Mouse (Mus musculus) heart, embryonic 13.5 days (tissue): ENCODE results near the gene Mfsd4b1. TPM values are rescaled to one million over a fixed set of nuclear protein-coding genes. Genes with fewer than 3 reads are reported as not detected.
A peak's percentile ranks its signal among the peaks of the same experiment; 100 is the strongest.

ENCODE experiments used
- ATAC-seq: fragments of 200-750 bp; cut with Nextera tagmentation; 2 replicates; pipeline ENCODE4 v1.8.0; 2017; ENCODE audit warnings: moderate TSS enrichment; ENCODE audit not compliant: insufficient number of reproducible peaks, low FRiP score, low TSS enrichment; ENCODE audit errors: extremely low read depth
- H3K27ac ChIP-seq: fragments of 300-500 bp; sonication (generic); replicated peaks from 2 replicates; pipeline ENCODE4 v1.5.1; 2015; ENCODE audit warnings: moderate library complexity, mild to moderate bottlenecking, inconsistent platforms
- H3K27me3 ChIP-seq: fragments of 300-500 bp; sonication (generic); replicated peaks from 2 replicates; pipeline ENCODE4 v1.6.1; 2015; ENCODE audit warnings: mild to moderate bottlenecking, inconsistent platforms
- H3K36me3 ChIP-seq: fragments of 300-500 bp; sonication (generic); 2 replicates; pipeline ENCODE4 v1.6.1; 2015; ENCODE audit warnings: mild to moderate bottlenecking, inconsistent platforms
- H3K4me1 ChIP-seq: fragments of 300-500 bp; sonication (generic); 2 replicates; pipeline ENCODE4 v1.6.1; 2015; ENCODE audit warnings: inconsistent platforms
- H3K4me2 ChIP-seq: fragments of 300-500 bp; sonication (generic); 2 replicates; pipeline ENCODE4 v1.6.1; 2015; ENCODE audit warnings: inconsistent platforms, mild to moderate bottlenecking, moderate library complexity
- H3K4me3 ChIP-seq: fragments of 300-500 bp; sonication (generic); 2 replicates; pipeline ENCODE4 v1.5.1; 2015; ENCODE audit warnings: moderate library complexity, mild to moderate bottlenecking, inconsistent platforms
- H3K9ac ChIP-seq: fragments of 300-500 bp; sonication (generic); 2 replicates; pipeline ENCODE4 v1.6.1; 2015; ENCODE audit warnings: inconsistent platforms, mild to moderate bottlenecking, moderate library complexity
- H3K9me3 ChIP-seq: fragments of 300-500 bp; sonication (generic); 2 replicates; pipeline ENCODE4 v1.6.1; 2016; ENCODE audit warnings: inconsistent platforms
- WGBS: fragments of 180-500 bp; shearing (Covaris S2); methylation state at CpG from one replicate; pipeline ENCODE4 v1.1.7; 2015; ENCODE audit warnings: mixed read lengths; 5-methylcytosine and 5-hydroxymethylcytosine counted together
- polyA plus RNA-seq: library from polyadenylated mRNA; unstranded; fragments of >200 nt; fragmentation: Nextera tagmentation; extraction: Ambion mirVana; gene quantifications from 2 replicates; pipeline ENCODE4 v1.2.1, GENCODE M21; 2015

Gene Mfsd4b1
- 0.27 and 0.55 TPM in 2 replicates for polyA plus RNA-seq

DNA sequence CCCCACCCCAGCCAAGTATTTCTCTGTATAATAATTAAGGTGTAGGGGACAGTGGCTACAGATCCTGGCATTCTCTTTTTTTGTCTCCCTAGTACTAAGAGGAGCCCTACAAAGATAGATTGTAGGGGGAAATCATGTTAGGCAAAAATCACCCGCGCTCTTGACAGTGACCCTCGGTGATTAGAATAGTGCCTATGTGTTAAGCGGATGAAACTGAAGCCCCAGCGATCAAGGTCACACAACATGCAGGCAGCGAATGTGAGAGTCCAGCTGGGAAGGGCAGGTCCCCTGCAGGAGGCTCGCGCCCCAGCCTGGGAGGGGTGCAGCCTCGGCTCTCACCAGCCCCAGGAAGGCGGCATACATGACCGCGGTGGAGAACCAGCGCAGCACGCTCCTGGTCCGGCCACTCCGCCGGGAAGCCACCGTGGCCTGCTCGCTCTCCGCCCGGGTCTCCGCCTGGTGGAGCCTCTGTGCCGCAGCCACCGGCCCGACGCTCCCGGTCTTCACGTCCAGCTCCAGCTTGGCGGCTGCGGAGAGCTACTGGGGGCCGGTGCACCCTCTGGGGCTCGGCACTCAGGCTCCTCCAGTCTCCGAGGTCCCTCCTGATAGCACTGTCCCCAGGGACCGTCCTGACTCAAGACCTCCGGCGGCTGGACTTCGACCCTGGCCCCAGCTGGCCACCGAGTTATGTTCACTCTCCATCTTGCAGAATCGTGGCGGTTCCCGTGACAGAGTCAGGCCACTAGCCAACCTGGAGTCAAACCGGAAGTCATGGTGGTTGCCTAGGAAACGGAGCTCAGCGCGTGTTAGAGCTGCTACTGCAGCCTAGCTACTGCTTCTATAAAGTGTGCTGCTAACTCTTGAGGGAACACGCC lies at the start of gene Mfsd4b1:
TSS of gene Mfsd4b1 (minus strand) at position 715 of the 875 bp plus-strand sequence.
- peaks cover 16% of the 10 kb centered on the region for H3K4me1 ChIP-seq
- H3K27ac ChIP-seq, result peak within 1 kb of the TSS; percentile 71
- WGBS, result under 1% methylated on average over 46 of the region's 46 CpGs
- peak; percentile 61; the same call in 1 of the 2 replicates for ATAC-seq
- H3K4me3 ChIP-seq, result peak within 1 kb of the TSS; percentile 73
- peak within 1 kb of the TSS; percentile 94 for H3K4me2 ChIP-seq
- H3K9me3 ChIP-seq, result peaks cover 7% of the 10 kb centered on the region; the same call in 1 of the 2 replicates
- H3K27me3 ChIP-seq, result peaks cover 26% of the 10 kb centered on the region
- H3K36me3 ChIP-seq, result no peaks in the 10 kb centered on the region
- peak within 1 kb of the TSS; percentile 80 for H3K9ac ChIP-seq

DNA sequence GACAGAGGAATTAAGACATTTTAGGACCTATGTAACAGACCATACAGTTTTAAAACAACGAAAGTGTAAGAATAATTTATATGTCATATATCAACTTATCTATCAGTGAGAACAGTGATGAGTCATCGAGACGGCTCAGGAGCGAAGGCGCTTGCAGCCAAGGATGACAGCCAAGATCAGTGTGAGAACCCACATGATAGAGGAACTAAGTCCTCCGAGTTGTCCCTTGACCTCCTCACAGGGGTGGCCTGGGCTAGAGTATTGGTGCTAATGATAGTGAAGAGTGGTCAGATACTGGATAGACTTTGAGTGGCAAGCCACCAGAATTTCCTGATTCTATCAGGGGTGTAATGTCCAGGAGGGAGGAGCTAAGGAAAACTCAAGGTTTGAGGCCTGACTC lies 48.5 kb upstream of the Mfsd4b1 start:
- ATAC-seq, result no peak
- Histone ChIP-seq H3K4me3 (no peak overlapping the region), H3K4me1 (peaks cover 28% of the 10 kb centered on the region), H3K9ac (no peak overlapping the region), H3K27me3 (no peaks in the 10 kb centered on the region), H3K36me3 (peaks cover 9% of the 10 kb centered on the region), H3K9me3 (no peaks in the 10 kb centered on the region), H3K27ac (no peak overlapping the region), H3K4me2 (no peak overlapping the region)
- 74% methylated on average over 6 of the region's 6 CpGs for WGBS

DNA sequence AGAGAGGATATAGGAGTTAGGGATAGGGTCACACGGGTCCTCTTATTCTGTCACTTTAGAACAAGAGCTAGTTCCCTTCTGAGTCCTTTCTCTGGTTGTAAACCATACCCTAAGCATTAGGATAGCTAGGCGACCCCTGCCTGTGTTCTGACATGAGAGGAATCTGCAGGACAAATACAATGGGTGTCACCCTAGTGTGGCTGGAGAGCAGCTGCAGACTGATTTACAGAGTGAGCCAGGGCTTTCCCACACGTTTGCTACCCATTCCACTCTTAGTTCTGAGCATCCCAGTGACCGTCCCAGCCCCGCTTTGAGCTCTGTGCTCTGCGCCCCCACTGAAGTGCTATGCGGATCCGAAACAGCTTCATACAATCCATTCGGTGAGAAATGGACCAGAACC lies 45.6 kb upstream of the Mfsd4b1 start:
- 79% methylated on average over 9 of the region's 9 CpGs for WGBS
- peaks cover 33% of the 10 kb centered on the region for H3K4me1 ChIP-seq
- no peak overlapping the region for H3K4me3 ChIP-seq
- H3K9me3 ChIP-seq, result no peaks in the 10 kb centered on the region
- no peak overlapping the region for H3K27ac ChIP-seq
- H3K4me2 ChIP-seq, result no peak overlapping the region
- H3K36me3 ChIP-seq, result no peaks in the 10 kb centered on the region
- ATAC-seq, result no peak
- H3K9ac ChIP-seq, result no peak overlapping the region
- H3K27me3 ChIP-seq, result no peaks in the 10 kb centered on the region

GRCm38 (mm10) chr10:40069270-40069669 lies 44.2 kb upstream of the Mfsd4b1 start:
- H3K27me3 ChIP-seq, result no peaks in the 10 kb centered on the region
- no peak overlapping the region for H3K4me3 ChIP-seq
- no peaks in the 10 kb centered on the region for H3K9me3 ChIP-seq
- H3K4me1 ChIP-seq, result peaks cover 33% of the 10 kb centered on the region
- ATAC-seq, result no peak
- H3K36me3 ChIP-seq, result no peaks in the 10 kb centered on the region
- H3K4me2 ChIP-seq, result peak overlapping the region; percentile 34
- no peak overlapping the region for H3K9ac ChIP-seq
- WGBS, result 33% methylated on average over 4 of the region's 4 CpGs
- H3K27ac ChIP-seq, result peak overlapping the region; percentile 59

DNA sequence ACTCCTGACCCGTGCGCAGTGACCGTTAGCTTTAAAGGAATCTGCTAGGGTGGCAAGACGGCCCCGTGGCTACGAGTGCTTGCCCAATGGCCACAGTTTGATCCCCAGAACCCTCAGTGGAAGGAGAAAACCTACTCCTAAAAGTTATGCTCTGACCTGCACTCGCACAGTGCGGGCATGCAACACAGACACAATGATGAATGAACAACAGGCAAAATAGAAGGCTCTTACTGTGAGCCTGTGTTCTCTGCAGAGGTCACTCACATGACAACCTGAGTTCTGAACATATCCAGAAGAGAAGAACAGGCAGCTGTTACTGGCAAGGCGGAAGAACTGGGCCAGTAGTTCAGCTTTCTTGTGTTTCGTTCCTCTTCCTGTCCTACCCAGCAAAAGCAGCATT lies 43.5 kb upstream of the Mfsd4b1 start:
- Histone ChIP-seq H3K9ac (no peak overlapping the region), H3K4me3 (no peak overlapping the region), H3K36me3 (no peaks in the 10 kb centered on the region), H3K27me3 (no peaks in the 10 kb centered on the region), H3K9me3 (no peaks in the 10 kb centered on the region), H3K27ac (peak overlapping the region; percentile 37; the same call in 1 of the 2 replicates), H3K4me1 (peaks cover 31% of the 10 kb centered on the region), H3K4me2 (no peak overlapping the region)
- WGBS, result 73% methylated on average over 10 of the region's 10 CpGs
- ATAC-seq, result no peak

GRCm38 (mm10) chr10:40067529-40067928 lies 42.5 kb upstream of the Mfsd4b1 start:
- 68% methylated on average over 1 of the region's 1 CpGs for WGBS
- H3K27ac ChIP-seq, result no peak overlapping the region
- no peaks in the 10 kb centered on the region for H3K9me3 ChIP-seq
- H3K36me3 ChIP-seq, result no peaks in the 10 kb centered on the region
- H3K4me1 ChIP-seq, result peaks cover 30% of the 10 kb centered on the region
- H3K9ac ChIP-seq, result no peak overlapping the region
- ATAC-seq, result no peak
- no peak overlapping the region for H3K4me3 ChIP-seq
- no peaks in the 10 kb centered on the region for H3K27me3 ChIP-seq
- no peak overlapping the region for H3K4me2 ChIP-seq

DNA sequence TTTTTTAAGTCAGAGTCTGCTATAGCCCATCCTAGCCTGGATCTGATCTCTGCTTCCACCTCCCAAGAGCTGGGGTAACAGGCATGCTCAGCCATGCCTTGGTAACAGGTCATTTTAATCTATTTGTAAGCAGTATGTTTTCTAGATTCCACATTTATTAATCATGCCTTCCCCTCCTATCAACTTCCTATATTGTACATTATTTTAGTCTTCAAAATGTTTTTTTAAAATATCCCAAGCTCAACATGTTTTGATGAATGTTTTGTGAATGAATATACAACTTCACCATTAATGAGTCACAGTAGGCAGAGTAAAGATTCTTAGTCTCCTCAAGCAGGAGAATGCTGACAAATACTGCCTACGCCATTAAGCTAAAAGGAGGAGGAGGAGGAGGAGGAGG lies 42.0 kb upstream of the Mfsd4b1 start:
- no peaks in the 10 kb centered on the region for H3K27me3 ChIP-seq
- H3K4me2 ChIP-seq, result no peak overlapping the region
- H3K36me3 ChIP-seq, result no peaks in the 10 kb centered on the region
- no CpG with 5 or more reads among the region's 1 CpGs for whole genome bisulfite sequencing
- no peak overlapping the region for H3K4me3 ChIP-seq
- peaks cover 30% of the 10 kb centered on the region for H3K4me1 ChIP-seq
- H3K27ac ChIP-seq, result no peak overlapping the region
- H3K9ac ChIP-seq, result no peak overlapping the region
- ATAC-seq, result no peak
- no peaks in the 10 kb centered on the region for H3K9me3 ChIP-seq

DNA sequence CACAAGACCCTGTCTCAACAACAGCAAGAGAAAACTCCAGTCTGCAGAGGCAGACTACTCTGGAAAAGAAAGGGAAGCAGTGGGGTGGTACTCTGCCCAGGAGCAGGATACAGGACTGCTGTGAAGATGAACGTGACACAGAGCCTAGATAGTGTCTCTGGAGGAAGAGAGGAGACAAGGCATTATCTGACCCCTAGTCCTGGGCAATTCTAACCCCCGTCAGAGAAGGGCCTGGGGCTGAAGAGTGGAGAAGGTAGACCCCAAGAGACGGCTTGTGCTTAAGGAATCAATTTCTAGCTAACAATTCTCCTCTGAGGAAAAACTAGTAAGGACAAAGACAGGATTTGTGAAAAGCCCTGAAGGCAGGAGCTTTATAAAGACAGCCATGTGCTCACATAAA lies 40.3 kb upstream of the Mfsd4b1 start:
- H3K27ac ChIP-seq, result no peak overlapping the region
- no peak for ATAC-seq

DNA sequence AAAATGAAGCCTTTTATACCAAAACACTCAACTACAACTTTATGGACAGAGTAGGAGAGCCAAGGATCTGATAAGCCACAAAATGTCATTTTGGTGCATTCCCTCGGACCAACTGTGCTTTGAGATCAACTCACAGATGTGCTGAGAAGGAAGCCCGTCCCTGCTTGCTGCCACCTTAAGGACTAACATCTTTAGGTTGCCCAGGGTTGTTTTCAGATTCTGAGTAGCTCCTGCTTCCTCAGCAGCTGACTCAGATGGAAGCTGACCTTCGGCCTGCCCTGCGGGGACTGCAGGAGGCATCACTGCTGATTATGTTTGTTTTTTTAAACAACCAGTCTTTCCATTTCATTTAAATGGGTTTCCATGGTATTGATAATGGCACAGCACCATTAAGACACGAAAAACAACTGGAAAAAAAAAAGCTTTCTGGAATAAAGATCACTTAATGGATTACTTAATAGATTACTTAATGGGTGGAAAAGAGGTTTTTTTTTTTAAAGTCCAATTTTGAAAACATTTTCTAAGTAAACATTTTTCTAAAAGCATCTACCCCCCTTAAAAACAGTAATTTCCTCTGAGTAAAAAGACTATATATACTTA lies 38.3 kb upstream of the Mfsd4b1 start:
- H3K36me3 ChIP-seq, result no peaks in the 10 kb centered on the region
- no peak overlapping the region for H3K27ac ChIP-seq
- 42% methylated on average over 5 of the region's 5 CpGs for WGBS
- no peak for ATAC-seq
- no peaks in the 10 kb centered on the region for H3K27me3 ChIP-seq
- no peaks in the 10 kb centered on the region for H3K9me3 ChIP-seq
- H3K4me1 ChIP-seq, result peaks cover 12% of the 10 kb centered on the region
- H3K4me3 ChIP-seq, result no peak overlapping the region
- H3K9ac ChIP-seq, result no peak overlapping the region
- H3K4me2 ChIP-seq, result no peak overlapping the region

More for the DNA sequence above, 40.3 kb upstream of the Mfsd4b1 start:
- H3K36me3 ChIP-seq, result no peaks in the 10 kb centered on the region
- H3K27me3 ChIP-seq, result no peaks in the 10 kb centered on the region
- no peak overlapping the region for H3K4me2 ChIP-seq
- WGBS, result 47% methylated on average over 3 of the region's 3 CpGs
- H3K9ac ChIP-seq, result no peak overlapping the region
- H3K4me1 ChIP-seq, result peaks cover 24% of the 10 kb centered on the region
- no peaks in the 10 kb centered on the region for H3K9me3 ChIP-seq
- H3K4me3 ChIP-seq, result no peak overlapping the region

DNA sequence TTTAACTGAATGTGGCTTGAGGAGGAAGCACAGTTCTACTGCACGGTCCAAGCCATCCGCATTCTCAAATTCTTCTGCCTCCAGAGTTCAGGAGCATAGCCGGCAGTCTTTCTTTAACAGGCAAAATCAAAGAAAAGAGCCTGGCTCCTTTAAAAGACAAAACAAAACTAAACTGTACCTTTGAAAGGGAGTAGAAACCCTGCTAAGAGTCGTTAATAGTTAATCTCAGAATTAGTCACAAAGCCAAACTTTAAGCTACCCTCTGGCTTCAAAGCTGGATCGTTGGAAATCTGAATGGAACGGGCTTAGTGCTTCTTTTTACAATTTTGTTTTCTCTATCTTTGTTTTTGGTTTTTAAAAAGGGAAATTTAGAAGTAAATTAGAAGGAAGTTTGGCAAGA lies 37.7 kb upstream of the Mfsd4b1 start:
- peaks cover 7% of the 10 kb centered on the region for H3K4me1 ChIP-seq
- H3K9ac ChIP-seq, result no peak overlapping the region
- no peaks in the 10 kb centered on the region for H3K27me3 ChIP-seq
- H3K36me3 ChIP-seq, result no peaks in the 10 kb centered on the region
- WGBS, result 72% methylated on average over 6 of the region's 6 CpGs
- no peak overlapping the region for H3K4me2 ChIP-seq
- no peak overlapping the region for H3K27ac ChIP-seq
- H3K9me3 ChIP-seq, result no peaks in the 10 kb centered on the region
- no peak for ATAC-seq
- H3K4me3 ChIP-seq, result no peak overlapping the region

DNA sequence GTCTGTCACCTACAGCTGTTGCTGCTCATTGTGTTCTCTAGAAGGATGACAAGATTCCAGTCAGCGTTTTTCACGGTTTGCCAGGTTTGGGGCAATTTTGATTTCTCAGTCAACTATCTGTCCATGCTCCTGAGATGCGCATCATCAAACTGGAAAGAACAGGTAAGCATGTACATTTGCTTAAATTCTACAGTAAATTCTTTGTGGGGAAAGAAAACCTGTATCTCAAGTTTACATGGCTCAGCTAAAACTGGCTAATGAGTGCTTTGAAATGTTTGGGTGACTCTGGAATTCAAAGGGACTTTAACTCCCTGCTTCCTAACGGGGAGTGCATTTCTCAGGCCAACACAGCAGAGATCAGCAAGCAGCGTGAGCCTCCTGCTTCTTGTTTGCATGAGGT lies 36.9 kb upstream of the Mfsd4b1 start:
- 0 out of 2 replicates have a peak, but pooled peaks cover 3% of the 10 kb centered on the region for H3K4me1 ChIP-seq
- no peak for ATAC-seq
- no peak overlapping the region for H3K9ac ChIP-seq
- no peak overlapping the region for H3K4me3 ChIP-seq
- H3K36me3 ChIP-seq, result no peaks in the 10 kb centered on the region
- no peak overlapping the region for H3K27ac ChIP-seq
- H3K4me2 ChIP-seq, result no peak overlapping the region
- 71% methylated on average over 5 of the region's 5 CpGs for WGBS
- H3K9me3 ChIP-seq, result no peaks in the 10 kb centered on the region
- H3K27me3 ChIP-seq, result no peaks in the 10 kb centered on the region
